Mouse (Mus musculus) duodenum, adult 2 months (tissue): ENCODE data around the gene Kdm1a. TPM values are rescaled to one million over a fixed set of nuclear protein-coding genes. Genes with fewer than 3 reads are reported as not detected.

Experiments
- polyA plus RNA-seq: library from polyadenylated mRNA; depleted of rRNA; stranded (reverse); fragments of >200 nt; gene quantifications from 2 replicates; pipeline ENCODE4 v1.2.3, GENCODE M21; 2012; ENCODE audit warnings: low replicate concordance; rRNA removed

Kdm1a gene
- 8.6 and 11.2 TPM in 2 replicates for polyA plus RNA-seq

GRCm38 (mm10) chr4:136602568-136602967 is at the start of gene Kdm1a:
Gene Kdm1a, minus strand, starts transcription at chr4:136602723.

GRCm38 (mm10) chr4:136622388-136622787 is 19.9 kb upstream of the Kdm1a start, which contains the start of gene Lactbl1:
Gene Lactbl1, plus strand, starts transcription at chr4:136622621.

GRCm38 (mm10) chr4:136610387-136610856 is 7.9 kb upstream of the Kdm1a start, which contains the start of gene Tex46:
Gene Tex46, plus strand, starts transcription at chr4:136610437.

Other genes starting within 250 kb of the Kdm1a start
- 0.14 TPM in 1 of 2 replicates, not detected in the other for gene Htr1d, start 179.2 kb downstream of the Kdm1a start, polyA plus RNA-seq
- gene 6030445D17Rik, start 140.5 kb downstream of the Kdm1a start, polyA plus RNA-seq: 0.60 and 1.2 TPM in 2 replicates
- gene Luzp1, start 133.0 kb downstream of the Kdm1a start, polyA plus RNA-seq: 6.8 and 8.6 TPM in 2 replicates
- gene Tex46, start 7.7 kb upstream of the Kdm1a start, polyA plus RNA-seq: not detected in 2 replicates
- 0.05 TPM in 1 of 2 replicates, not detected in the other for gene Lactbl1, start 19.9 kb upstream of the Kdm1a start, polyA plus RNA-seq
- gene Ephb2, start 233.3 kb upstream of the Kdm1a start, polyA plus RNA-seq: 21.0 and 58.9 TPM in 2 replicates